Mouse (Mus musculus) c-Kit-negative CD71-positive TER-119-positive erythroid progenitor cells, embryonic 14.5 days (primary cell): ENCODE results near the gene Snip1.

Experiments used
- DNase-seq: peaks from one replicate; pipeline ENCODE4 v3.0.0-alpha.2; 2013; ENCODE audit warnings: low read depth, low spot score

Gene Snip1

GRCm38 (mm10) chr4:125066490-125067370 lies at the start of gene Snip1:
Snip1 (plus strand) TSS chr4:125066672.
- peak; percentile 80 for DNase-seq

- no peak for DNase-seq
These were observed 49.0 kb upstream of the Snip1 start for GRCm38 (mm10) chr4:125017431-125017830.

GRCm38 (mm10) chr4:125020780-125021538 lies 45.5 kb upstream of the Snip1 start:
- DNase-seq = no peak

- peak; percentile 79 for DNase-seq
These were observed 36.4 kb upstream of the Snip1 start for GRCm38 (mm10) chr4:125029891-125030614.

- no peak for DNase-seq
These were observed 32.1 kb upstream of the Snip1 start for GRCm38 (mm10) chr4:125034341-125034740.

GRCm38 (mm10) chr4:125044454-125044853 lies 22.0 kb upstream of the Snip1 start:
- no peak for DNase-seq

GRCm38 (mm10) chr4:125055385-125055784 lies 11.1 kb upstream of the Snip1 start:
- DNase-seq = no peak

- no peak for DNase-seq
These were observed 10.0 kb upstream of the Snip1 start for GRCm38 (mm10) chr4:125056476-125056875.

GRCm38 (mm10) chr4:125057273-125057672 lies 9.2 kb upstream of the Snip1 start:
- no peak for DNase-seq

- DNase-seq = no peak
These were observed 8.4 kb upstream of the Snip1 start for GRCm38 (mm10) chr4:125058033-125058432.

- DNase-seq = no peak
These were observed 7.4 kb upstream of the Snip1 start for GRCm38 (mm10) chr4:125059025-125059424.

- DNase-seq = no peak
These were observed 2.6 kb upstream of the Snip1 start for GRCm38 (mm10) chr4:125063829-125064228.

GRCm38 (mm10) chr4:125065517-125066307 lies 760 bp upstream of the Snip1 start, which contains the start of gene Dnali1:
Dnali1 (minus strand) TSS chr4:125065703.
- DNase-seq = no peak

- no peak for DNase-seq
These were observed 11.2 kb downstream of the Snip1 start for GRCm38 (mm10) chr4:125077700-125078099.

GRCm38 (mm10) chr4:125078698-125079097 lies 12.2 kb downstream of the Snip1 start:
- DNase-seq = no peak

- DNase-seq = peak; percentile 81
These were observed 18.2 kb downstream of the Snip1 start, which contains the start of gene Meaf6 for GRCm38 (mm10) chr4:125084403-125085345. Meaf6 (plus strand) TSS chr4:125085134.

GRCm38 (mm10) chr4:125085346-125085841 lies 18.9 kb downstream of the Snip1 start:
- peak; percentile 72 for DNase-seq

- no peak for DNase-seq
These were observed 26.6 kb downstream of the Snip1 start for GRCm38 (mm10) chr4:125093031-125093430.

GRCm38 (mm10) chr4:125096066-125096465 lies 29.6 kb downstream of the Snip1 start:
- DNase-seq = no peak

GRCm38 (mm10) chr4:125097412-125097811 lies 30.9 kb downstream of the Snip1 start:
- no peak for DNase-seq
